ENCODE assay signal across 8 mouse cellular contexts in genomic region chr2:153090551-153091165, GRCm38 (mm10). TPM values are rescaled to one million over a fixed set of nuclear protein-coding genes. Genes with fewer than 3 reads are reported as not detected.
DNase-seq lines count a peak whose midpoint lies in the region; ATAC-seq lines count a peak whose summit lies in the region.
"Had no signal": no experiment of that assay in that cellular context is flagged by ENCODE, and none has a peak within 500 bp of the region (broad histone marks: within the 10 kb centered on the region; RNA-seq: fewer than 3 reads in every experiment).

No protein-coding gene starts in this region.

- peak; percentile 13 for DNase-seq in right cerebral cortex, postnatal 14 days
- DNase-seq in right cerebral cortex, postnatal 4 days, result no peak
- peak; percentile 61 for DNase-seq in lung, postnatal 10 days
- peak; percentile 79 to 84 for DNase-seq in spleen, postnatal 4 days (ENCODE audit: low spot score in 2 of 2)
- no peak for DNase-seq in left cerebral cortex, postnatal 10 days (ENCODE audit: extremely low spot score in 1 of 2, low spot score in 2 of 2)
- DNase-seq in embryo, embryonic 10.5 days (ENCODE audit: low spot score), result no peak

- intact Hi-C loops in left cerebral cortex, postnatal 10 days (cut with DNase I), result no loop called here

- ATAC-seq in common myeloid progenitor, adult 5-6 weeks (replicated peaks; ENCODE audit: low read depth, poor library complexity, severe bottlenecking), result peak; percentile 92

RNA-seq across cellular contexts. Expression of gene Hck, which starts 17.6 kb away (rescaled TPM):
- 2.2 and 5.9 TPM in 2 replicates for total RNA-seq in common myeloid progenitor, adult 5-6 weeks (2017)
- 1 to 10 TPM; 2.4 to 3.0 TPM for total RNA-seq in left cerebral cortex, postnatal 10 days (2021)

RNA-seq across cellular contexts. Expression of gene Ccm2l, which starts 24.9 kb away (rescaled TPM):
- 0.73 TPM in 1 of 2 replicates, not detected in the other for total RNA-seq in common myeloid progenitor, adult 5-6 weeks (2017)
- 1 to 10 TPM; 6.8 to 7.1 TPM for total RNA-seq in left cerebral cortex, postnatal 10 days (2021)

RNA-seq across cellular contexts. Expression of gene Xkr7, which starts 59.0 kb away (rescaled TPM):
- not detected in 2 replicates for total RNA-seq in common myeloid progenitor, adult 5-6 weeks (2017)
- 10 to 100 TPM; 11.8 to 12.4 TPM for total RNA-seq in left cerebral cortex, postnatal 10 days (2021)
- total RNA-seq: heart, postnatal 10 days had no signal

Comparison
In these comparisons a context has a peak if more than half of its experiments do, and no peak if none do; other contexts are left out.
1. DNase-seq: peak in right cerebral cortex, postnatal 14 days (single experiment), lung, postnatal 10 days (single experiment) and spleen, postnatal 4 days (2 of 2); none in right cerebral cortex, postnatal 4 days (single experiment), left cerebral cortex, postnatal 10 days (0 of 2) and embryo, embryonic 10.5 days (single experiment).
2. RNA of gene Xkr7, which starts 59.0 kb away (total RNA-seq): 11.8 to 12.4 TPM in left cerebral cortex, postnatal 10 days; not detected in common myeloid progenitor, adult 5-6 weeks; every median in the first group is over 10 times any median in the second.